Mouse (Mus musculus) skeletal muscle tissue, postnatal 0 days (tissue): ENCODE results near the gene Mamstr. TPM values are rescaled to one million over a fixed set of nuclear protein-coding genes. Genes with fewer than 3 reads are reported as not detected.

Experiments used
- polyA plus RNA-seq: library from polyadenylated mRNA; unstranded; fragments of >200 nt; fragmentation: Nextera tagmentation; extraction: Ambion mirVana; gene quantifications from 2 replicates; pipeline ENCODE4 v1.2.1, GENCODE M21; 2015

Mamstr gene
- polyA plus RNA-seq: 139 and 174 TPM in 2 replicates

DNA sequence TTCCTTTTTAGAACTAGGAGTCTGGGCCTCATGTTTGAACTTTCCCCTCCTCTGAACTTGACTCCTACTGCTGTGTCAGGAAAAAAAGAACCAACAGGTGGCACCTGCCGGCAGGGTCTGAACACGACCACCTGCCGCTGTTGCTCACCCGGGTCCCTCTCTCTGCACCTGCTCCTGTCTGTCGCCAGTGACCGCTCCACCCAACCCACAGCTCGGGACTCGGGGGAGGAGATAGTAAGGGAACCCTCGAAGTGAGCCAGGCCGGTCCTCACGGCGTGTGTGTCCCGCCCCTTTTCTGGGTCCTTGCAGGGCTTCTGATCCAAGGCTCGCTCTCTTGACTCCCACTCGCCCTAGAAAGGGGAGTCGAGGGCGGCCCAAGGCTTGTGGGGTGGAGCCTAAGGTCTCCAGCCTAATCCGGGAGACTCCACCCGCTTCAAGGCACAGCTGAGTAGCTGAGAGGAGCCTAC is at the start of gene Mamstr:
Gene Mamstr, plus strand, starts transcription at position 417 of the 467 bp plus-strand sequence.

DNA sequence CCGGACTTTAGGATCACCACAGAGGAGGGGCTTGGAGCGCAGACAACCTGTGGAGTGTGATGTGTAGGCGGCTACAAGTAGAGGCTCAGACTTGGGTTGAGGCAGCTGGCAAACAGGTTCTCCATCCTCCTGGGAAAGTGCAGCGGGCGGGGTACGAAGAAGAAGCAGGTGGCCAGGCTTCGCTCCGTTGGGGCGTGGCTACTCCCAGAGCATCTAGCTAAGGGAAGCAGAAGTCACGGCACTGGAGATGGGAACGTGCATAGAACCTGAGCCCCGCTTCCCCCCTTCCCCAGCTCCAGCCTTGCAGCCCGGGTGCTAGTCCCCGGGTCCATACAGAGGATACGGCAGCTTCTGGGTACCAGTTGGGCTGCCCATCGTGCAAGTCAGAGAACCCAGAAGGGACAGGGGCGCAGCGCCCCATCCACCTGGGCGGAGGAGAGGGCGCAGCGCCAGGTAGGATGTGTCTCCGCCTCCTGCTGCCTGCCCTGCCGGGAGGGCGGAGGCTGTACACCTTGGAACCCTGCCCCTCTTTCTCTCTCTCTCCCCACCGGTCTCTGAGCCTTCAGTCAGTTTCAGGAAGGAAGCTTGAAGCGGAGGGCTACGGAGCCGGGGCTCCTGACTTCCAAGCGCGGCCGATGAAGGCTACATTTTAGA is 22.6 kb upstream of the Mamstr start, which contains the start of gene Fut1:
Gene Fut1, plus strand, starts transcription at position 248 of the 654 bp plus-strand sequence.

DNA sequence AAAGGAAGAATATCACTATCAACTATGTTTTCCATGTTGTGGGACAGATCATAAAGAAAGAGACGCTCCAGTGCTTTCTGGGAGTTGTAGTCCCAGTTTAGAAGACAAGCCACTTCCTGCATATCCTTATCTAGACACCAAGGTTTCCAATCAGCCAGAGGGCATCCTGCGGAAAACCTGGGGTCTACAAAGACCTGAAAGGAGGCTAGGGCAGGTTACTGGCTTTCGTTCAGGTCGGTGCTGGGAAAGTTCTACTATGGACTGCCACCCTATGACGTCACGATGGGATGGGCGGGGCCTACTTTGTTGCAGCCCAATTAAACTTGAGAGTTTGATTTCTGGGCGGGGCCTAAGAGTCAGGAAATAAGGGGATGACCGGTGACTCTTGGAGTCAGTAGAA is 18.3 kb upstream of the Mamstr start, which contains the start of gene Izumo1:
Gene Izumo1, plus strand, starts transcription at position 369 of the 400 bp plus-strand sequence.

DNA sequence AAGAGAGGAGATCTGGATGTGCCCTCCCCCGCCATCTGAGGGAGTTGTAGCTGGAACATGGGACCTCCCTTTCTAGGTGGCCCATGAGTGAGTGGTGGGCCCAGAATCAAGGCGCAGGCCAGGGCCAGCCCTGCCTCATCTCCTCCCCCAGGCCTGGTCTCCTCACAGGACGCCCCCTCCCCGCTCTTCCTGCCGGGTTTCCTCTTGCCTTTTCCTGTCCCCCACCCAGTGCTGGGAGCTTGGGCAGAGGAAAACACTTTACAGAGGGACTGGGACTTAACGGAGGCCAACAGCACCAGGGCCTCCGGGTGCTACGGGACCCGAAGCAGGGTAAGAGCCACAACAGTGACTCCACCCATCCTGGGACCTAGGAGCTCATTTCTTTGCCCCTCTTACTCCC is 12.5 kb upstream of the Mamstr start, which contains the start of gene Rasip1:
Gene Rasip1, plus strand, starts transcription at position 228 of the 400 bp plus-strand sequence.

DNA sequence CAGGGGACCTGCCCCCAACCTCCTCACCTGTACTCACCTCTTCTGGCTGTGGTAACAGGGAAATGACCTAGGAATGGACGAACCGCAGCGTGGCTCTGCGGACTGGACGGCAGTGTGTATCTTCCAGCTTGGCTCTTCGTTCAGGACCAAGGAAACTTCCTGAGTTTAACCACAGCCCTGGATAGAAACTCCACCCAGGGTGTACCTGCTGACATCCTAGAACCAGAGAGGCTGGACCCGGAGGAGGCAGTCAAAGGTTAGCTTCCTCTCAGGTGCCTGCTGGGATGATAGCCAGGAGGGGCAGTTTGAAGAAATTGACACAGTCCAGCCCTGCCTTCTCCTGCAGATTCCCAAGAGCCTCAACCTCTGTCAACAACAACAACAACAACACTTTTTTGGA is 26.4 kb downstream of the Mamstr start, which contains the start of gene Fut2:
Gene Fut2, minus strand, starts transcription at position 234 of the 400 bp plus-strand sequence.

GRCm38 (mm10) chr7:45683396-45684050 is 43.7 kb downstream of the Mamstr start, which contains the start of gene Ntn5:
Gene Ntn5, plus strand, starts transcription at chr7:45684022.

DNA sequence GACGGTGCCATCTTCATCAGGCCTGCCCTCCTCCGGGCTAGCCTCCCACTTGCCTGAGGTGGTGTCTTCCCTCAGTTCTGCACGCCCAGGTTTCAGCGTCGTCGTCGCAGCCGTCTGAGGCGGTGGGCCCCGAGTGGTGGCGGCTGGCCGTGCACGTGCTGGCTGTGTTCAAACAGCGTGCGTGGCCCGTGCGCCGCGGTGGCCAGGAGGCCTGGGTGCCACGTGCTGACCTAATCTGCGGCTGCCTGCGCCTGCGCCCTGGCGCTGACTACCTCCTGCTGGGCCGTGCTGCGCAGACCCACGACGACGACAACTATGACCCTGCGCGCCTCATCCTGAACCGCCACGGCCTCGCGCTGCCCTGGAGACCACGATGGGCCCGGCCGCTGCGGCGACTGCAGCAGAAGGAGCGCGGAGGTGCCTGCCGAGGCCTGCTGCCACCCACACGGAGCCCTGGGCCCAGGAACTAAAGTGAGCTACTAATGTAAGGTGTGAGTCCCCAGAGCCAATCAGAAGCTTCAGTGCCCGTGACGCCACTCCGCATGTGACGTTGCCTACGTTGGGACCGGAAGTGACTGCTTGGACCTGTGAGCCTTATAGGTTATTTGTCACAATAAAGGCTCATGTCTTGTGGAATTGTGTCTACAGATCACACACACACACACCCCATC is 54.3 kb downstream of the Mamstr start, which contains the start of gene Sec1:
Gene Sec1, minus strand, starts transcription at position 482 of the 671 bp plus-strand sequence.

Other genes starting within 250 kb of the Mamstr start
- 64.7 and 74.9 TPM in 2 replicates for gene Snrnp70, start 244.2 kb upstream of the Mamstr start, polyA plus RNA-seq
- gene Kcna7, start 234.3 kb upstream of the Mamstr start, polyA plus RNA-seq: 3.5 and 4.7 TPM in 2 replicates
- gene Ntf5, start 226.3 kb upstream of the Mamstr start, polyA plus RNA-seq: 0.09 and 0.17 TPM in 2 replicates
- not detected in 2 replicates for gene Lhb, start 219.2 kb upstream of the Mamstr start, polyA plus RNA-seq
- gene Gys1, start 205.1 kb upstream of the Mamstr start, polyA plus RNA-seq: 90.8 and 92.1 TPM in 2 replicates
- gene Ruvbl2, start 201.9 kb upstream of the Mamstr start, polyA plus RNA-seq: 31.4 and 35.8 TPM in 2 replicates
- gene Ftl1, start 180.1 kb upstream of the Mamstr start, polyA plus RNA-seq: 2,280 and 2,838 TPM in 2 replicates
- 74.5 and 83.5 TPM in 2 replicates for gene Bax, start 173.1 kb upstream of the Mamstr start, polyA plus RNA-seq
- gene Tulp2, start 158.1 kb upstream of the Mamstr start, polyA plus RNA-seq: 0.06 and 0.12 TPM in 2 replicates
- gene Gm45808, start 153.2 kb upstream of the Mamstr start, polyA plus RNA-seq: not detected in 2 replicates
- gene Dhdh, start 151.2 kb upstream of the Mamstr start, polyA plus RNA-seq: 7.1 and 7.2 TPM in 2 replicates
- 124 and 146 TPM in 2 replicates for gene Nucb1, start 129.6 kb upstream of the Mamstr start, polyA plus RNA-seq
- gene Ppp1r15a, start 113.7 kb upstream of the Mamstr start, polyA plus RNA-seq: 19.1 and 19.6 TPM in 2 replicates
- 5.6 and 8.0 TPM in 2 replicates for gene Plekha4, start 113.6 kb upstream of the Mamstr start, polyA plus RNA-seq
- 6.1 and 7.2 TPM in 2 replicates for gene Hsd17b14, start 85.1 kb upstream of the Mamstr start, polyA plus RNA-seq
- 35.4 and 88.9 TPM in 2 replicates for gene Bcat2, start 69.8 kb upstream of the Mamstr start, polyA plus RNA-seq
- gene Fgf21, start 24.5 kb upstream of the Mamstr start, polyA plus RNA-seq: 0.18 TPM in 1 of 2 replicates, not detected in the other
- gene Fut1, start 22.7 kb upstream of the Mamstr start, polyA plus RNA-seq: 0.05 TPM in 1 of 2 replicates, not detected in the other
- gene Izumo1, start 18.2 kb upstream of the Mamstr start, polyA plus RNA-seq: 0.06 TPM in 1 of 2 replicates, not detected in the other
- 10.3 and 13.9 TPM in 2 replicates for gene Rasip1, start 12.5 kb upstream of the Mamstr start, polyA plus RNA-seq
- 1.9 and 2.1 TPM in 2 replicates for gene Fut2, start 26.4 kb downstream of the Mamstr start, polyA plus RNA-seq
- 1.6 and 1.7 TPM in 2 replicates for gene Ntn5, start 44.0 kb downstream of the Mamstr start, polyA plus RNA-seq
- 0.33 and 0.40 TPM in 2 replicates for gene Sec1, start 54.4 kb downstream of the Mamstr start, polyA plus RNA-seq
- 2.4 and 3.0 TPM in 2 replicates for gene Car11, start 59.9 kb downstream of the Mamstr start, polyA plus RNA-seq
- 9.9 and 10.3 TPM in 2 replicates for gene Dbp, start 65.1 kb downstream of the Mamstr start, polyA plus RNA-seq
- gene Rpl18, start 75.5 kb downstream of the Mamstr start, polyA plus RNA-seq: 568 and 577 TPM in 2 replicates
- gene Sphk2, start 78.0 kb downstream of the Mamstr start, polyA plus RNA-seq: 11.7 and 13.4 TPM in 2 replicates
- gene Fam83e, start 81.2 kb downstream of the Mamstr start, polyA plus RNA-seq: 0.10 and 0.17 TPM in 2 replicates
- gene Spaca4, start 85.8 kb downstream of the Mamstr start, polyA plus RNA-seq: not detected in 2 replicates
- gene Lmtk3, start 143.8 kb downstream of the Mamstr start, polyA plus RNA-seq: 0.18 TPM in 1 of 2 replicates, not detected in the other
- 0.21 and 5.3 TPM in 2 replicates for gene Sult2b1, start 144.7 kb downstream of the Mamstr start, polyA plus RNA-seq
- gene Cyth2, start 174.6 kb downstream of the Mamstr start, polyA plus RNA-seq: 42.5 and 48.2 TPM in 2 replicates
- gene Kcnj14, start 184.8 kb downstream of the Mamstr start, polyA plus RNA-seq: 0.31 and 0.54 TPM in 2 replicates
- 27.3 and 27.6 TPM in 2 replicates for gene Grwd1, start 191.0 kb downstream of the Mamstr start, polyA plus RNA-seq
- 37.5 and 44.5 TPM in 2 replicates for gene Kdelr1, start 232.8 kb downstream of the Mamstr start, polyA plus RNA-seq
- 0.33 and 0.34 TPM in 2 replicates for gene Grin2d, start 238.4 kb downstream of the Mamstr start, polyA plus RNA-seq